Mouse (Mus musculus) macrophage (primary cell): ENCODE results near the gene Nfix. TPM values are rescaled to one million over a fixed set of nuclear protein-coding genes. Genes with fewer than 3 reads are reported as not detected.
A peak's percentile ranks its signal among the peaks of the same experiment; 100 is the strongest.

Experiments
- H3K27ac ChIP-seq: fragments of 350-480 bp; formaldehyde crosslinking; 2 replicates; pipeline ENCODE4 v1.9.0; 2021
- H3K36me3 ChIP-seq: fragments of 350-480 bp; formaldehyde crosslinking; 2 replicates; pipeline ENCODE4 v1.9.0; 2021; ENCODE audit errors: inconsistent target
- H3K4me3 ChIP-seq: fragments of 350-480 bp; formaldehyde crosslinking; 2 replicates; pipeline ENCODE4 v1.9.0; 2021; ENCODE audit errors: inconsistent target
- H3K79me2 ChIP-seq: fragments of 350-480 bp; formaldehyde crosslinking; 2 replicates; pipeline ENCODE4 v1.9.0; 2021; ENCODE audit errors: inconsistent target
- WGBS: methylation state at CpG from one replicate; pipeline ENCODE4 v1.1.7; 2026; ENCODE audit warnings: inconsistent platforms; ENCODE audit not compliant: missing documents; 5-methylcytosine and 5-hydroxymethylcytosine counted together
- polyA plus RNA-seq: library from polyadenylated mRNA; stranded (reverse); fragments of 250-400 nt; gene quantifications from 3 replicates; pipeline ENCODE4 v1.2.4, GENCODE M21; 2018; ENCODE audit warnings: inconsistent platforms

The Nfix gene
- polyA plus RNA-seq, 1 experiment from 2014 or later: 4.3 TPM

DNA sequence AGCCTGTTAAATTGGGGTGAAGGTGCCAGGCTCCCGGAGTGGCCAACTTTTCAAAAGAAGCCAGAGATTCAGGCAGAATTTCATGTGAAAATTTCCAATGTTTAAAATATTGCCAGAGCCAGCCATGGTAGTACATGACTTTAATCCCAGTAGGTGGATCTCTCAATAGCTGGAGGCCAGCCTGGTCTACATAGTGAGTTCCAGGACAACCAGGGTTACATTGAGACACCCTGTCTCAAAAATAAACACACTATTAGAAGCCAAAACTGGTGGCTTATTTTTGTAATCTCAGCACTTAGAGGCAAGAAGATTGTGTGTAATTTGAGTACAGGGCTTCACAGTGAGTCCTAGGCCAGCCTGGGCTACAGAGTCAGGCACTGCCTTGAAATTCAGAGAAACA, 90.2 kb downstream of the Nfix start:
- H3K4me3 ChIP-seq: no peak overlapping the region
- H3K36me3 ChIP-seq: no peaks in the 10 kb centered on the region
- H3K79me2 ChIP-seq: no peaks in the 10 kb centered on the region; the same call in 1 of the 2 replicates
- 100% methylated on average over 1 of the region's 1 CpGs for WGBS
- H3K27ac ChIP-seq: no peak overlapping the region

DNA sequence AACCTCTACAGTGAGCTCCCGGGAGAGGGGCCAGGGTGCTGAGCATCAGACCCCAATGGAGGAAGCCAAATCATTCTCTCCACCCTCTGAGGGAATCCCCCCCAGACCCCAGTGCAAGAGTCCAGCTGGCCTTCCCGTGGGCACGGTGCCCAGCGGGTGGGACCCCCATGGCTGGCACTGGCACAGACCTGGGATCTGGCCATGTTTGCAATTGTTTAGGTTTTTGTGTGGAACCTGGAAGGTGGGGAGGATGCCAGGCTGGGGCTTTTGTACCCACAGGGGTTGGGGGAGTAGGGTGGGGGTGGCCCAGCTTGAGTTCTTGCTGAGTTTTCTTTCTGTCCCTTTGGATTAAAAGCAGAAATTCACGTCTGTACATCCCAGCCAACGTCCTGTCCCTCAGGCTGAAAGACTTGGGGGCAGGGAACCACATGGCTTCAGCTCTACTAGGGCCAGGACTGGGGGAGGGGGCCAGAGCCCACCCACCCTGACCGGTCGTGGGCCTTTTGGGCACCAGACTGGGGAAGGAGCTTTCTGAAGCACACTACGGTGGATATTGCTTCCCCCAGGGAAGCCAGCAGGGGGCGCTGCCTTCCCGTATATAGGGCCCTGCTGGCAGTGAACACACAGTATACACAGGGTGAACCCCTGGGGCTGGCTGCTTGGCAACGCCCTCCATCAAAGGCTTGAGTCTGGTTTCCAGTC, 91.2 kb downstream of the Nfix start:
- Histone ChIP-seq H3K27ac (no peak overlapping the region), H3K36me3 (no peaks in the 10 kb centered on the region), H3K4me3 (no peak overlapping the region), H3K79me2 (peaks cover 6% of the 10 kb centered on the region; the same call in 1 of the 2 replicates)
- WGBS: 31% methylated on average over 12 of the region's 12 CpGs

DNA sequence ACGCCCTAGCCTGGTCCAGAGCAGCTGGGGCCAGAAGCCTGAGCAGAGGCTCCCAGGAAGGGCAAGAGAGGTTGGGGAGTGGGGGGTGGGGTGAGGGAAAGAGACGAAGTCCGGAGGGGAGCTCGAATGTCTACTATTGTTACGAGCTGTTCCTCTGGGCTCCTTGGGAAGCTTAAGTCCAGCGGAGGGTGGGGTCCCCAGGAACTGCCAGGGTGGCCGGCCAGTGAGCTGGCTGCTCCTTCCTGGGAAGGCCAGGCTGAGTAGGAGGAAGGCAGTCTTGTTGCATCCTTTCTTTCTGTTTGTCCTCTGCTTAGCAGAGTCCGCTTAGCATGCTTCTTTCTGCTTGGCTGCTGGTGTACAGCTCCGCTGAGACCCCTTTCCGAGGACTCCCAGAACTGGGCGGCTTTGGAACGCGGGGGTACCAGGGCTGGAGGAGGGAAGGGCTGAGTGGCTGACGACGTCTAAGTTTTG, 92.0 kb downstream of the Nfix start:
- peaks cover 13% of the 10 kb centered on the region for H3K79me2 ChIP-seq
- no peak overlapping the region; the same call in 1 of the 2 replicates for H3K4me3 ChIP-seq
- no peaks in the 10 kb centered on the region for H3K36me3 ChIP-seq
- H3K27ac ChIP-seq: peak overlapping the region; percentile 70
- WGBS: 44% methylated on average over 15 of the region's 15 CpGs

DNA sequence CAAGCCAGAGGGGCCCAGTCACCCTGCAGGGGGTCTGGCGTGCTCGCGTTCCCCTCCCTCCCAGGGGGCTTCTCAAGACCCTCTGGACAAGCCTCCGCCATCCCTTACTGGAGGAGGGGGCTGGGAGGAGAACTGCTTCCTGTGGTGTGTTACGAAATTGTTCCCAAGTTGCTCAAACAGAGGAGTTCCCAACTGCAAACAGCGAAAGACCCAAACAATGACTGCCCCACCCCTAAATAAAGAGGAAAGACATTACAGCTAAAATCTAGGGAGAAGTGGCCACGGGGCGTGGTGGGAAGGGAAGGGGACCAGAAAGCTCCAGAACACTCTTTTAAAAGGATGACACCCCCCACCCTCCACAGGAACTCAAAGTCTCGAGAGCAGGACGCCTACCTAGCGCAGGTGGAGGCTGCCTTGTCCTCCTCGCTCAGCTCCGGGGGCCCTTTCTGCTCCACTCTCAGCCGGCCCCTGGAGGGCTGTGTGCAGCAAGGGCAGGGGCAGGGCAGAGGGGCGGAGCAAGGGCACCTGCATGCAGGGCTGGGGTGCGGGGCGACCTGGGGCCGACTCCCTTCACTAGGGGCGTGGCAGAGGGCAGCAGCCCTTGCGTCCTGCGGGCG, 92.8 kb downstream of the Nfix start:
- H3K27ac ChIP-seq: peak overlapping the region; percentile 70
- 4% methylated on average over 22 of the region's 22 CpGs for WGBS
- H3K36me3 ChIP-seq: no peaks in the 10 kb centered on the region
- H3K79me2 ChIP-seq: peaks cover 20% of the 10 kb centered on the region
- peak overlapping the region; percentile 25 for H3K4me3 ChIP-seq

DNA sequence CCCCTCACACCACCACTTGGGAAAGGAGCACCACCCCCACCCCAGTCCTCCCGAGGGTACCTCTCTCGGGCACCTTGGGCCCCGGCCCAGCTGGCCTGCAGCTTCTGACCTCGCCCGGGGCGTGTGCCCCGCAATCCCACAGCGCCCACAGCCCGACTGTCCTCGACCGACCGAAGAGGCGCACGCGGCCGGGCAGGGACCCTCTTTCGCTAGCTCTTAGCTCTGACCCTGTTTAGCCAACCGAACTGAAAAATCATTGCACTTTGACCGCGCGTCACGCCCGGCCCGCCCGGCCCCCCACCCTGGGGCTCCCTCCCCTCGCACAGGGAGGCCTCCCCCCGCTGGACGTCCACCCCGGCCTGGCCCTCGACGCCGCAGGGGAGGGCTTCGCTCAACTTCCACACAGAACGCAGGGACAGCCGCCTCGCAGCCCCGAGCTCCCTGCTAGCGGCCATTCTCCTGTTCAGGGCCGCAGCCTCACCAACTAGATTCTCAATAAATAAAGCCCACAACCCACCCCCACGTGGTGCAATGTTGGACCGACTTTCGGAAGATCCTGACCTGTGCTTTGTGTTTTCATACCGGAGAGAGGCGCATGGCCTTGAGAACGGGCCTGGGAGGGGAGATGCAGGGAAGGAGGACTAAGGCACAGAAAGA, 93.4 kb downstream of the Nfix start:
- H3K36me3 ChIP-seq: no peaks in the 10 kb centered on the region
- 6% methylated on average over 29 of the region's 45 CpGs for WGBS
- H3K79me2 ChIP-seq: peaks cover 27% of the 10 kb centered on the region
- H3K27ac ChIP-seq: peak overlapping the region; percentile 70
- peak overlapping the region; percentile 25 for H3K4me3 ChIP-seq

DNA sequence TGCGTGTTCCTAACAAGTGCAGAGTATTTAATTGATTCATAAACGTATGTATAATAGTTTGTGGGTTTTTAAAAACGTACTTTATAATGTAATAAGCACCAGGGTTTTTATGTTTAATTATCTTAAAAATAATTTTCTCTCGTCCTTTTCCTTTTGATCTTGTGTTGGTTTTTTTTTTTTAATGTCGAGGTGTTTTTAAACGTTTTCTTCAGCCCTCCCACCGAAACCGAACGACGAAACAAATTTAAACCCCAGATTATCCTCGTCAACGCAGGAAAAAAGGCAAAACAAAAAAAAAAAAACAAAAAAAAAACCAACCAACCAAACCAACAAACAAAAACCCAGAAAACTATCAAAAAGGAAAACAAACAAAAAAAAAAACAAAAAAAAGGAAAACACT, 94.2 kb downstream of the Nfix start:
- H3K36me3 ChIP-seq: no peaks in the 10 kb centered on the region
- H3K4me3 ChIP-seq: peak overlapping the region; percentile 2; the same call in 1 of the 2 replicates
- peaks cover 27% of the 10 kb centered on the region for H3K79me2 ChIP-seq
- no peak overlapping the region for H3K27ac ChIP-seq
- 12% methylated on average over 12 of the region's 12 CpGs for WGBS

DNA sequence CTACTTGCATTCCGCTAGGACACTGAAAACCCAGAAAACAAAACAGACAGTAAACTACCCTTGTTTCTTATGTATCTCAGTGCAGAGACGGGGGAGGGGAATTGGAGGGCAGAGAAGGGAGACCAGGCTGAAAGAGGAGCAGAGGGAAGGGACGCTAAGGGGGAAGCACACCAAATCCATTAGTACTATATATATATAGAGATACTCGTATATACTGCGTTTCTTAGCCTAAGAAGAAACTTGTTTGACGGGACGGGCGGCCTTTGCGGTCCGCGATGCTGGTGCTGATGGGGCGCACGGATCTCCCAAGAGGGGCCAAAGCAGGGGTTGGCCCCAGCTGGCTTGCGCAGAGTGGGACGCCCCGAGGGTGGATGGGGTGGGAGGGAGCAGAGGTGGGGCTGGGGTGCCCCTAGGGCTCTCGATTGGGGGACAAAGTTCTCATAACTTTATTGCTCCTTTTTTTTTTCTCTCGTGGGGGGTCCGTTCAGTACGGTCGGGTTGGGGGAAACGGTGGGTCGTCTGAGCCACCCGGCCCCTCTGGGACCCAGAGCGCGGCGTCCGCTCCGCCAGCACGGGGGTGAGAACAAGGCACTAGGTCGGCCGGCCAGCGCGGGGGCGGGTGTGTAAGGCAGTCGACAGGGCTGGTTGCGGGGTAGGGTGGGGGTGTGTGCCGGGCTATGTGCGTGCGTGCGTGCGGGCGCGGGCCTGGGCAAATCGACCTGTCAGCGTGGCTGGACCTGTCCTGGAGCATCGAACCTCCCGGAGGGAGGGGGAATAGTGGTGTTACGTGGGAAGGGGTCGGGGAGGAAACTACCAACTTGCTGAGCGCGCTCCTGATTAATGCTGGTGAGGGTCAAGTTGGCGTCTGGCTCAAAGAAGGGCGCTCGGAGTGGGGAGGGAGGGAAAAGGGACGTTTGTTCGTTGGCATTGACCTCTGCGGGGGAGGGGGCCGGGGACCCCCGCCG, 95.0 kb downstream of the Nfix start:
- Histone ChIP-seq H3K79me2 (peaks cover 27% of the 10 kb centered on the region), H3K27ac (peak overlapping the region; percentile 76), H3K36me3 (no peaks in the 10 kb centered on the region), H3K4me3 (no peak overlapping the region; the same call in 1 of the 2 replicates)
- WGBS: 6% methylated on average over 45 of the region's 61 CpGs

DNA sequence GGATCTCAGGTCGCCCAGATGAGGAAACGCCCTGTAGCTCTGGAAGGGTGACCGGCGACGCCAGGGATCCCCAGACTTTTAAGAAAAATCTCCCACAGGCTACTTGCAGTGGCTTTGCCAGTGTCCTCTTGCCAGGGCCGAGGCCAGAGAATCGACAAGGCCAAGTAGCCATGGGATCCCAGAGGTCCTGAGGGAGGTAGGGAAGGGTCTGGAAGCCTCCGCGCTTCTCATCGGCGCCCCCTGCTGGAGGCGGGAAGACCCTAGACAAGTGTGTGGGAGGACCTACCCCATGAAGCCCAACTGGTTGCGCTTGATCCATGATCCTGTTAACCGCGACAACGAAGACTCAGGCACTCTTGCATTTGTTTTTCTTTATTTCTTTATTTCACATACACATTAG, 95.8 kb downstream of the Nfix start:
- 5% methylated on average over 16 of the region's 16 CpGs for WGBS
- peak overlapping the region; percentile 76 for H3K27ac ChIP-seq
- H3K36me3 ChIP-seq: no peaks in the 10 kb centered on the region
- H3K4me3 ChIP-seq: peak overlapping the region; percentile 21; the same call in 1 of the 2 replicates
- H3K79me2 ChIP-seq: peaks cover 27% of the 10 kb centered on the region

DNA sequence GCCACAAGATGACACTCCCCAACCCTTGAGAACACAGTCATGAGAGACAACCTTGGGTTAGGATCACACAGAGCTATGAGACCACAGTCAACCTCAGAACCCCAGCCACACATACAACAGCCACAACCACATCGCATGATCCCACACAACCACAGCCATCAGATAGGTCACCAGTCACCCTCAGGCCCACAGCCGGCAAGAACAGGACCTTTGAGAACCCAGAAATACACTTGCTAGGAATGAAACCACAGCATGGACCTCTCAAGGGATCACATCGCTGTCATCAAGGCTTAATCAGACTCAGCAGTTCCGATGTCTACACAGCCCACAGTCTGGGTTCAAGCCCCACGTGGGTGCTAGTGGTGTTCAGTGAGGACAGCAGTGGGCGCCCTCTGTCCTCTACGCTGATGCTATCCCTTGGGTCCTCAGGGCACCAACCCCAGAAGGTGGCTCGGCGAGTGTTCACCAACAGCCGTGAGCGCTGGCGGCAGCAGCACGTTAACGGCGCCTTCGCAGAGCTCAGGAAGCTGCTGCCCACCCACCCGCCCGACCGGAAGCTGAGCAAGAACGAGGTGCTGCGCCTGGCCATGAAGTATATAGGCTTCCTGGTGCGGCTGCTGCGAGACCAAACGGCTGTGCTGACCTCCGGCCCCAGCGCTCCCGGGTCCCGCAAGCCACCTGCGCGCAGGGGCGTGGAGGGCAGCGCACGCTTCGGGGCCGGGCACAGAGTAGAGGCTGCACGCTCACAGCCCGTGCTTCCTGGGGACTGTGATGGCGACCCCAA, 96.5 kb downstream of the Nfix start:
- 3% methylated on average over 35 of the region's 38 CpGs for WGBS
- Histone ChIP-seq H3K36me3 (no peaks in the 10 kb centered on the region), H3K79me2 (peaks cover 27% of the 10 kb centered on the region), H3K4me3 (peak overlapping the region; percentile 91), H3K27ac (peak overlapping the region; percentile 98)

DNA sequence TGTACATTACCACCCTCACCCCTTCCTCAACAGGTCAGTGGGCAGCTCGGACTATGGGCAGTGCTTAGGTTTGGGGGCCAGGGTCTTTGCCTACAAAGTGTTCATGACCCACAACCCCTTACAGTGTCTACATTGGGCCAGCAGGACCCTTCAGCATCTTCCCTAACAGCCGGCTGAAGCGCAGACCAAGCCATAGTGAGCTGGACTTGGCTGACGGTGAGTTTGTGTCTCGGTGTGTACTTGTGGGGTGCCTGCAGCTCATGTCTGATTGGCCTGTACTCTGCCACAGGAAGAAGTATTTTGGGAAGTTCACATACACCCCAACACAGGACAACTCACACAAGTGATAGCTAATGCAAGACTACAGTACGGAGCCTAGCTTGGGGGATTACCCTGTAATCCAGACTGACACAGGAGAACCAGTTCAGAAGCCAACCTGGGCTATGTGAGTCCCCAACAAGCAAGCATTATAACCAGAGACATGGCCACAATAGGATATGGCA, 97.1 kb downstream of the Nfix start:
- Histone ChIP-seq H3K4me3 (peak overlapping the region; percentile 91), H3K27ac (peak overlapping the region; percentile 98), H3K79me2 (peaks cover 27% of the 10 kb centered on the region), H3K36me3 (no peaks in the 10 kb centered on the region)
- 7% methylated on average over 5 of the region's 6 CpGs for WGBS

DNA sequence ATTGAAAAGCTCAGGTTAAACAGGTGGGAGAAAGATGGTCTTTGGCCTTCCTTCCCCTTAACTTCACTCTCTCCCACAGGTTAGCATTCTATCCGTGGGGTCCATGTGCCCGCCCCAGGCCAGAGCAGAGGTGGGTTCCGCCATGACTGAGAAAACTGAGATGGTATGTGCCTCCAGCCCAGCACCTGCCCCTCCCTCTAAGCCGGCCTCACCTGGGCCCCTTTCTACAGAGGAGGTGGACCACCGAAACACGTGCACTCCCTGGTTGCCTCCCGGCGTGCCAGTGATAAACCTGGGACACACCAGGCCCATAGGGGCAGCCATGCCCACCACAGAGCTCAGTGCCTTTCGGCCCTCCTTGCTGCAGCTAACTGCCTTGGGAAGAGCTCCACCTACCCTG, 97.6 kb downstream of the Nfix start:
- WGBS: 5% methylated on average over 9 of the region's 9 CpGs
- H3K4me3 ChIP-seq: peak overlapping the region; percentile 91
- H3K27ac ChIP-seq: peak overlapping the region; percentile 98

DNA sequence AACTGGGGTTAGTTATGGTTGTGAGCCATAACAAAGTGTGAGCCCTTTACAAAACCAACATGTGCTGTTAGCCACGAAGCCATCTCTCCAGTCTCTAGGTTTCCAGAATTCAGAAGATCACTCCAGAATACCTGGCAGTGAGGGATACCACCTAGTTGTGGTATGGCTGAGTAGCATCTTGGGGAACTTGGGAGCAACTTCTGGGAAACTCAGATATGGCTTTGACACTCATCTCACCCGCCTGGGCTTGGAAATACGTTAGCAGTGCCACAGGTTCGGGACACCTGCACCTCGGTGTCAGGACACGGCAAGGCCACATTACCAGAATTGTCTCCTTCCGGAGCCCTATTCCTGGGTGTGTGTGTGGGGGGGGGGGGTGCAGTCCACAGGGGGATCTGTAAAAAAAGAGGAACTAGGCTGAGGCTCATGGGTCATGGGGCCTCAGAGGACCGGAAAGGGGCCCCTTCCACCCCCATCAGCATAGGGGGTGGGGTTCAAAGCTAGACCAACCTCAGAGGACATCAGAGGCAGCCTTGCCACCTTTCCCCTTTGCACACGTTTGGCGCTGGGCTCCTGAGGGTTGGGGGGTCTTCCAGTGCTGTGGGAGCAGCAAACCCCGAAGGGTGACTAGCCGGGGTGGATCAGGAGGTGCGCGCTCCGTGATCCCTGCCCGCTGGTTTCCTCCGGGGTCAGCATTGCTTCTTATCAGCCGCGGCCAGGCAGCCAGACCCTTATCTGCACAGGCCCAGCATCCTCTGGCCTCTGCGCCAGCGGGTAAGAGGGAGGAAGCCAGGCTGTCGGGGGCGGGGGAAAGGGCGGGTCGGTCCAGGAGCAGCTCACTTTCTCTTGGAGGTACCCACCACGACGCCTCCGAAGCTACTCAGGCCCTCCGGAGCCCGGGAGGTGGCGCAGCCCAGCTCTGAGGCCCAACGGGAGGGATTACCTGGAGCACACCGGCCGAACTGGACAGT, 98.9 kb downstream of the Nfix start, which contains the start of gene Lyl1:
Gene Lyl1, plus strand, starts transcription at position 517 of the 971 bp plus-strand sequence.
- H3K27ac ChIP-seq: peak within 1 kb of the TSS; percentile 98
- H3K4me3 ChIP-seq: peak within 1 kb of the TSS; percentile 91
- WGBS: under 1% methylated on average over 33 of the region's 34 CpGs
- H3K36me3 ChIP-seq: peaks cover 11% of the 10 kb centered on the region; the same call in 1 of the 2 replicates
- H3K79me2 ChIP-seq: peaks cover 27% of the 10 kb centered on the region

More for the DNA sequence above, 97.6 kb downstream of the Nfix start:
- Histone ChIP-seq H3K79me2 (peaks cover 27% of the 10 kb centered on the region), H3K36me3 (peaks cover under 1% of the 10 kb centered on the region; the same call in 1 of the 2 replicates)
